Comparison of ENCODE assay signal across 8 mouse cellular contexts in genomic region chr2:119872371-119873104, GRCm38 (mm10). TPM values are rescaled to one million over a fixed set of nuclear protein-coding genes. Genes with fewer than 3 reads are reported as not detected.
DNase-seq lines count a peak whose midpoint lies in the region; ATAC-seq and TF ChIP-seq lines count a peak whose summit lies in the region.

No protein-coding gene starts in this region.

- 1% methylated on average over 73 of the region's 73 CpGs for WGBS in bone marrow, adult 2 months
- WGBS in embryonic facial prominence, embryonic 12.5 days: 1% methylated on average over 73 of the region's 73 CpGs
- WGBS in limb, embryonic 12.5 days: under 1% methylated on average over 73 of the region's 73 CpGs
- 1% methylated on average over 73 of the region's 73 CpGs for WGBS in midbrain, embryonic 13.5 days

- H3K9me3 ChIP-seq in embryonic facial prominence, embryonic 12.5 days: no peaks in the 10 kb centered on the region
- H3K9me3 ChIP-seq in limb, embryonic 12.5 days: no peaks in the 10 kb centered on the region
- H3K9me3 ChIP-seq in midbrain, embryonic 13.5 days: no peaks in the 10 kb centered on the region

- peak overlapping the region; percentile 87 for H3K4me2 ChIP-seq in embryonic facial prominence, embryonic 12.5 days (replicated peaks)
- peak overlapping the region; percentile 77 for H3K4me2 ChIP-seq in limb, embryonic 12.5 days
- H3K4me2 ChIP-seq in midbrain, embryonic 13.5 days (replicated peaks): peak overlapping the region; percentile 71

- DNase-seq in heart, adult 18-20 months: peak; percentile 77 to 81
- peak; percentile 70 for DNase-seq in kidney, adult 18-20 months
- peak; percentile 41 for DNase-seq in spleen, adult 12 weeks (ENCODE audit: low spot score)
- DNase-seq in MN1 (ENCODE audit: low spot score): no peak

- H3K27ac ChIP-seq in bone marrow, adult 2 months (ENCODE audit: control insufficient read depth, insufficient read depth, low read depth, low read length, poor library complexity): peak overlapping the region; percentile 46
- H3K27ac ChIP-seq in embryonic facial prominence, embryonic 12.5 days: peak overlapping the region; percentile 72; the same call in 1 of the 2 replicates
- peak overlapping the region; percentile 78 for H3K27ac ChIP-seq in limb, embryonic 12.5 days
- H3K27ac ChIP-seq in midbrain, embryonic 13.5 days: peak overlapping the region; percentile 81

- H3K4me1 ChIP-seq in bone marrow, adult 2 months (ENCODE audit: control insufficient read depth, insufficient read depth, low read length): no peaks in the 10 kb centered on the region; the same call in 1 of the 2 replicates
- H3K4me1 ChIP-seq in embryonic facial prominence, embryonic 12.5 days: no peaks in the 10 kb centered on the region
- H3K4me1 ChIP-seq in limb, embryonic 12.5 days (replicated peaks): peaks cover 10% of the 10 kb centered on the region
- H3K4me1 ChIP-seq in midbrain, embryonic 13.5 days (replicated peaks): peaks cover 14% of the 10 kb centered on the region

- peak overlapping the region; percentile 75 for H3K4me3 ChIP-seq in bone marrow, adult 2 months (replicated peaks; ENCODE audit: control insufficient read depth, low read depth, low read length)
- H3K4me3 ChIP-seq in embryonic facial prominence, embryonic 12.5 days: peak overlapping the region; percentile 53
- peak overlapping the region; percentile 55 for H3K4me3 ChIP-seq in limb, embryonic 12.5 days (replicated peaks)
- peak overlapping the region; percentile 54 for H3K4me3 ChIP-seq in midbrain, embryonic 13.5 days (replicated peaks)

- H3K9ac ChIP-seq in embryonic facial prominence, embryonic 12.5 days: peak overlapping the region; percentile 62
- H3K9ac ChIP-seq in limb, embryonic 12.5 days (replicated peaks): peak overlapping the region; percentile 66
- H3K9ac ChIP-seq in midbrain, embryonic 13.5 days (replicated peaks): peak overlapping the region; percentile 58

- no peaks in the 10 kb centered on the region for H3K27me3 ChIP-seq in embryonic facial prominence, embryonic 12.5 days
- peaks cover 7% of the 10 kb centered on the region for H3K27me3 ChIP-seq in limb, embryonic 12.5 days
- H3K27me3 ChIP-seq in midbrain, embryonic 13.5 days: 0 out of 2 replicates have a peak, but pooled peaks cover 10% of the 10 kb centered on the region

- peak; percentile 5; the same call in 1 of the 2 replicates for TF ChIP-seq POLR2A in bone marrow, adult 2 months (IDR thresholded peaks at IDR 0.05; ENCODE audit: borderline replicate concordance, control insufficient read depth, low read depth, low read length)

- ATAC-seq in embryonic facial prominence, embryonic 12.5 days (ENCODE audit: insufficient number of reproducible peaks, insufficient read depth, low FRiP score, low TSS enrichment): peak; percentile 87
- peak; percentile 85 for ATAC-seq in limb, embryonic 12.5 days (ENCODE audit: insufficient number of reproducible peaks, insufficient read depth, low FRiP score, low TSS enrichment, low read depth)
- peak; percentile 92 for ATAC-seq in midbrain, embryonic 13.5 days

- no peaks in the 10 kb centered on the region for H3K36me3 ChIP-seq in embryonic facial prominence, embryonic 12.5 days
- no peaks in the 10 kb centered on the region for H3K36me3 ChIP-seq in limb, embryonic 12.5 days
- H3K36me3 ChIP-seq in midbrain, embryonic 13.5 days: no peaks in the 10 kb centered on the region

- TF ChIP-seq CTCF in bone marrow, adult 2 months (IDR thresholded peaks at IDR 0.05; ENCODE audit: control insufficient read depth, insufficient read depth, low read length): peak; percentile 11; the same call in 1 of the 2 replicates

RNA-seq across cellular contexts. Expression of gene Mga, which starts 24.5 kb away (rescaled TPM):
- 11.3 and 22.1 TPM in 2 replicates for polyA plus RNA-seq in bone marrow, adult 2 months (2011; ENCODE audit: insufficient read depth, insufficient read length, low replicate concordance, missing spikeins)
- polyA plus RNA-seq in embryonic facial prominence, embryonic 12.5 days (2016; fragmentation: Nextera tagmentation; extraction: Ambion mirVana): 40.5 and 40.9 TPM in 2 replicates
- 10 to 100 TPM; 28.3 to 37.8 TPM for total RNA-seq in heart, adult 18-20 months (2021)
- polyA plus RNA-seq in limb, embryonic 12.5 days (2016; fragmentation: Nextera tagmentation; extraction: Ambion mirVana): 37.9 and 39.9 TPM in 2 replicates
- polyA plus RNA-seq in midbrain, embryonic 13.5 days (2015; fragmentation: Nextera tagmentation; extraction: Ambion mirVana): 29.6 and 30.1 TPM in 2 replicates
